Mouse (Mus musculus) MEL (cell line): ENCODE results near the gene Vat1. TPM values are rescaled to one million over a fixed set of nuclear protein-coding genes. Genes with fewer than 3 reads are reported as not detected.
A peak's percentile ranks its signal among the peaks of the same experiment; 100 is the strongest.
"Not testable (repeated sequence)": the region's sequence is repeated elsewhere in the genome, so short reads cannot be mapped to it uniquely, and the experiment has no call there.

Experiments
- DNase-seq: peaks from one replicate; pipeline ENCODE4 v3.0.0; 2011; ENCODE audit warnings: low read depth, low spot score
- H3K27ac ChIP-seq: 2 replicates; pipeline ENCODE4 v1.5.1; 2012; ENCODE audit warnings: low read depth, mild to moderate bottlenecking, control low read depth, low read length, moderate library complexity; ENCODE audit not compliant: control insufficient read depth
- H3K27me3 ChIP-seq, 2 experiments: fragments of 150-350 bp in 1 of 2; sonication (generic) in 1 of 2; 2 replicates each; pipeline ENCODE4 v1.6.1; 2012; ENCODE audit warnings: low read length in 2 of 2, mild to moderate bottlenecking in 2 of 2, improper control_type of control experiment in 1 of 2, moderate library complexity in 1 of 2; ENCODE audit not compliant: insufficient read depth in 2 of 2, control insufficient read depth in 1 of 2
- H3K36me3 ChIP-seq, 2 experiments: 2 replicates each; pipeline ENCODE4 v1.6.1; 2012 to 2014; ENCODE audit warnings: low read length in 2 of 2, improper control_type of control experiment in 1 of 2, inconsistent platforms in 1 of 2, mild to moderate bottlenecking in 1 of 2; ENCODE audit not compliant: insufficient read depth in 2 of 2, control insufficient read depth in 1 of 2
- H3K4me1 ChIP-seq, 2 experiments: fragments of 150-350 bp in 1 of 2; sonication (generic) in 1 of 2; 2 replicates each; pipeline ENCODE4 v1.6.1; 2012; ENCODE audit warnings: low read length in 2 of 2, improper control_type of control experiment in 1 of 2, mild to moderate bottlenecking in 1 of 2; ENCODE audit not compliant: insufficient read depth in 2 of 2, control insufficient read depth in 1 of 2
- H3K4me3 ChIP-seq, 2 experiments: fragments of 150-350 bp in 1 of 2; sonication (generic) in 1 of 2; 2 replicates each; pipeline ENCODE4 v1.5.1; 2012; ENCODE audit warnings: low read depth in 2 of 2, low read length in 2 of 2, mild to moderate bottlenecking in 2 of 2, moderate library complexity in 2 of 2, control low read depth in 1 of 2, improper control_type of control experiment in 1 of 2; ENCODE audit not compliant: control insufficient read depth in 1 of 2, insufficient read depth in 1 of 2
- H3K79me2 ChIP-seq: 2 replicates; pipeline ENCODE4 v1.6.1; 2012; ENCODE audit warnings: mild to moderate bottlenecking, low read length, moderate library complexity; ENCODE audit not compliant: control insufficient read depth, poor library complexity, insufficient read depth
- H3K9ac ChIP-seq: 2 replicates; pipeline ENCODE4 v1.6.1; 2012; ENCODE audit warnings: low read depth, mild to moderate bottlenecking, control low read depth, low read length, moderate library complexity; ENCODE audit not compliant: control insufficient read depth, poor library complexity, severe bottlenecking
- H3K9me3 ChIP-seq: fragments of 150-350 bp; sonication (generic); replicated peaks from 2 replicates; pipeline ENCODE4 v1.6.1; 2012; ENCODE audit warnings: mild to moderate bottlenecking, low read length, improper control_type of control experiment, moderate library complexity; ENCODE audit not compliant: insufficient read depth
- ETS1 ChIP-seq: IDR thresholded peaks from 2 replicates; pipeline ENCODE4 v1.6.1; 2012; ENCODE audit warnings: low read depth, mild to moderate bottlenecking, inconsistent platforms, low read length, improper control_type of control experiment, moderate library complexity
- GATA1 ChIP-seq: IDR thresholded peaks from 2 replicates; pipeline ENCODE4 v1.6.1; 2011; ENCODE audit warnings: low read depth, low read length, improper control_type of control experiment
- MAZ ChIP-seq: IDR thresholded peaks from 2 replicates; pipeline ENCODE4 v1.6.1; 2012; ENCODE audit warnings: low read depth, mild to moderate bottlenecking, inconsistent platforms, low read length, improper control_type of control experiment
- NRF1 ChIP-seq: IDR thresholded peaks from 2 replicates; pipeline ENCODE4 v1.6.1; 2014; ENCODE audit warnings: low read depth, mild to moderate bottlenecking, inconsistent platforms, low read length, improper control_type of control experiment, moderate library complexity; ENCODE audit not compliant: poor library complexity, insufficient read depth, severe bottlenecking
- SIN3A ChIP-seq: IDR thresholded peaks from 2 replicates; pipeline ENCODE4 v1.6.1; 2012; ENCODE audit warnings: low read length, improper control_type of control experiment, inconsistent platforms
- SMC3 ChIP-seq: IDR thresholded peaks from 2 replicates; pipeline ENCODE4 v1.6.1; 2011; ENCODE audit warnings: low read depth, low read length, improper control_type of control experiment
- TBP ChIP-seq: IDR thresholded peaks from 2 replicates; pipeline ENCODE4 v1.8.0; 2011; ENCODE audit warnings: low read depth, low read length, improper control_type of control experiment
- USF2 ChIP-seq, 2 experiments: IDR thresholded peaks; 2 replicates each; pipeline ENCODE4 v1.6.1; 2011 to 2012; ENCODE audit warnings: improper control_type of control experiment in 2 of 2, low read length in 2 of 2, borderline replicate concordance in 1 of 2, inconsistent platforms in 1 of 2, low read depth in 1 of 2, mild to moderate bottlenecking in 1 of 2; ENCODE audit not compliant: insufficient read depth in 1 of 2
- ZMIZ1 ChIP-seq: IDR thresholded peaks from 2 replicates; pipeline ENCODE4 v1.6.1; 2012; ENCODE audit warnings: low read depth, mild to moderate bottlenecking, inconsistent platforms, low read length, improper control_type of control experiment, moderate library complexity
- ZNF384 ChIP-seq: IDR thresholded peaks from 2 replicates; pipeline ENCODE4 v1.6.1; 2012; ENCODE audit warnings: low read depth, mild to moderate bottlenecking, inconsistent platforms, low read length, improper control_type of control experiment
- polyA plus RNA-seq, 2 experiments: library from polyadenylated mRNA; stranded (reverse) in 1 of 2; unstranded in 1 of 2; fragments of >175 nt in 1 of 2; fragments of >200 nt in 1 of 2; gene quantifications; 2 replicates each; pipeline versions ENCODE4 v1.2.1 to v1.2.4; 2012; ENCODE audit warnings: low replicate concordance in 2 of 2, low read depth in 1 of 2; ENCODE audit not compliant: insufficient read length in 2 of 2, insufficient read depth in 1 of 2, missing spikeins in 1 of 2
- total RNA-seq: library from RNA; depleted of rRNA; stranded (reverse); fragments of 300-350 nt; gene quantifications from 2 replicates; pipeline ENCODE4 v1.2.3, GENCODE M21; 2012

Gene Vat1
- total and polyA plus RNA-seq, 3 experiments = 43.9 to 125 TPM; not detected in 1

GRCm38 (mm10) chr11:101442127-101442693 lies 23.8 kb downstream of the Vat1 start, which contains the start of gene Rpl27 (continued):
- TF ChIP-seq ETS1 = peak; percentile 90
- peak; percentile 55 for TF ChIP-seq NRF1
- TF ChIP-seq USF2 (IDR thresholded peaks at IDR 0.05; ENCODE audit: borderline replicate concordance in 1 of 2, insufficient read depth in 1 of 2, low read depth in 1 of 2, low read length in 2 of 2) = no peak
- peak; percentile 96 for TF ChIP-seq ZMIZ1
- peak; percentile 99 for TF ChIP-seq SIN3A
- TF ChIP-seq SMC3 = no peak; the same call in 1 of the 2 replicates

- not testable (repeated sequence) for DNase-seq, H3K27me3 ChIP-seq
- Histone ChIP-seq H3K4me3 (peak overlapping the region; percentile 50 to 54), H3K4me1 (peaks cover 4 to 16% of the 10 kb centered on the region in 2 experiments; a peak in 3 of 4 replicates), H3K9ac (peak overlapping the region; percentile 41), H3K36me3 (peaks cover 19 to 20% of the 10 kb centered on the region in 2 experiments)
- TF ChIP-seq SMC3 (peak; percentile 66; the same call in 1 of the 2 replicates), GATA1 (0 out of 2 replicates have a peak, but pooled peaks have one; percentile 3), MAZ (peak; percentile 97), ZNF384 (peak; percentile 5; the same call in 1 of the 2 replicates)
- TF ChIP-seq, all 39 proteins: peak for 4; not testable (repeated sequence) for 35
- not testable (repeated sequence) for H3K9me3 ChIP-seq, H3K27ac ChIP-seq
- peaks cover 29% of the 10 kb centered on the region for H3K79me2 ChIP-seq
Observed at GRCm38 (mm10) chr11:101441450-101442126, 24.4 kb downstream of the Vat1 start.

- TF ChIP-seq TBP = peak; percentile 89
- TF ChIP-seq, all 39 proteins: peak for 1; not testable (repeated sequence) for 38
- not testable (repeated sequence) for H3K79me2 ChIP-seq, H3K9me3 ChIP-seq, H3K4me3 ChIP-seq, H3K4me1 ChIP-seq, DNase-seq, H3K27ac ChIP-seq, H3K9ac ChIP-seq, H3K36me3 ChIP-seq, H3K27me3 ChIP-seq
Observed at GRCm38 (mm10) chr11:101438006-101438405, 28.0 kb downstream of the Vat1 start.
